Mouse (Mus musculus) midbrain, embryonic 14.5 days (tissue): ENCODE data around the gene Nrm. TPM values are rescaled to one million over a fixed set of nuclear protein-coding genes. Genes with fewer than 3 reads are reported as not detected.
A peak's percentile ranks its signal among the peaks of the same experiment; 100 is the strongest.

ENCODE experiments used
- ATAC-seq: fragments of 200-750 bp; cut with Nextera tagmentation; 2 replicates; pipeline ENCODE4 v1.8.0; 2017; ENCODE audit warnings: moderate number of reproducible peaks, moderate library complexity; ENCODE audit not compliant: low FRiP score, low TSS enrichment
- DNase-seq: peaks from one replicate; pipeline ENCODE4 v3.0.0-alpha.2; 2015
- H3K27ac ChIP-seq: fragments of 300-500 bp; sonication (generic); replicated peaks from 2 replicates; pipeline ENCODE4 v1.5.1; 2014; ENCODE audit warnings: mild to moderate bottlenecking, low read depth, low read length, moderate library complexity
- H3K27me3 ChIP-seq: fragments of 300-500 bp; sonication (generic); 2 replicates; pipeline ENCODE4 v1.6.1; 2014; ENCODE audit warnings: low read length, control low read depth, mixed read lengths; ENCODE audit not compliant: control insufficient read depth, insufficient read depth
- H3K36me3 ChIP-seq: fragments of 300-500 bp; sonication (generic); 2 replicates; pipeline ENCODE4 v1.6.1; 2014; ENCODE audit warnings: low read length, control low read depth; ENCODE audit not compliant: control insufficient read depth, insufficient read depth
- H3K4me1 ChIP-seq: fragments of 300-500 bp; sonication (generic); 2 replicates; pipeline ENCODE4 v1.6.1; 2014; ENCODE audit warnings: mild to moderate bottlenecking, antibody characterized with exemption, low read length, control low read depth; ENCODE audit not compliant: control insufficient read depth, insufficient read depth
- H3K4me2 ChIP-seq: fragments of 300-500 bp; sonication (generic); 2 replicates; pipeline ENCODE4 v1.6.1; 2014; ENCODE audit warnings: mild to moderate bottlenecking, low read length, moderate library complexity
- H3K4me3 ChIP-seq: fragments of 300-500 bp; sonication (generic); replicated peaks from 2 replicates; pipeline ENCODE4 v1.5.1; 2014; ENCODE audit warnings: low read depth, low read length
- H3K9ac ChIP-seq: fragments of 300-500 bp; sonication (generic); replicated peaks from 2 replicates; pipeline ENCODE4 v1.6.1; 2014; ENCODE audit warnings: mild to moderate bottlenecking, low read length, moderate library complexity
- H3K9me3 ChIP-seq: fragments of 300-500 bp; sonication (generic); 2 replicates; pipeline ENCODE4 v1.6.1; 2016; ENCODE audit warnings: low read length, control low read depth, mixed read lengths; ENCODE audit not compliant: control insufficient read depth
- WGBS: fragments of 180-500 bp; shearing (Covaris S2); extraction: QIAGEN DNeasy Blood & Tissue Kit; methylation state at CpG from one replicate; pipeline ENCODE4 v1.1.7; 2014; 5-methylcytosine and 5-hydroxymethylcytosine counted together
- polyA plus RNA-seq: library from polyadenylated mRNA; unstranded; fragments of >200 nt; fragmentation: Nextera tagmentation; extraction: Ambion mirVana; gene quantifications from 2 replicates; pipeline ENCODE4 v1.2.1, GENCODE M21; 2014

The Nrm gene
- polyA plus RNA-seq, 1 experiment from 2014 or later, result 20.2 TPM

DNA sequence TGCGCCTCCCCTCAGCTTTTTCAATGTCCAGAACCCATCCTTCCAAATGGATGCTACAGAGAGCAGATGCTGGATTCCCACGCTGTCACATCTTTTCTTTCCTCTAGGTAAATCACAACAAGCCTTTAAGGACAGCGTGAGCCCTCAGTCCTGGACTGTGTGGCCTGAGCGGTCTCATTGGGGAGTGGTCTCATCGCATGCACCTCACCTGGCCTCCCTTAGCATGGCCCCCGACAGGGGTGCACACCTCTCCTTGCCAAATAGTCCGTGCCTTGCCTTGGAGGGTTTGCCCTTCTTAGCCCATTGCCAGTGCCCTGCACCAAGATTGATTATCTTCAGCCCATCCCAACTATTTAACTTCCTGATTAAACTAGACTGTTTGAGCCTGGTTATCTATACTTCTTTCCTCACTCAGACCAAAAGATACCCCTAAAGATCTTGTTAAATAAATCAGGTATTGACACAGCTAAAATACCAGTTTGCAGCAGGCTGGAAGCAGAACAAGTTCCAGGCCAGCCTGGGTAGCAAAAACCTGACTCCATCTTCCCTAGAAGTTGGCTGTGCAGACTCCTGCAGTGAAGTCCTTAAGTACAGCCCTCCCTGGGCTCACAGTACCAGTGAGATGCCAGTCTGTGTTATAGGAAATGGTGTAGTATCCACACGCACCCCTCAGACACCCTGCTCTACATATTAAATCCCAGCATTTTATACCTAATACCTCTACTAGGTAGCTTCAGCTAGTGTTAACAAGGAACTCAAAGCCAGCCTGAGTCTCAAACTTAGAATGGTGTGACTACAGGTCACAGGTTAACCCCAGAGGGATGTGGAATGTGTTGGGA, 28.5 kb upstream of the Nrm start:
- Histone ChIP-seq H3K4me1 (peaks cover 24% of the 10 kb centered on the region), H3K4me3 (no peak overlapping the region), H3K27me3 (no peaks in the 10 kb centered on the region), H3K9me3 (no peaks in the 10 kb centered on the region), H3K36me3 (peaks cover 75% of the 10 kb centered on the region), H3K4me2 (no peak overlapping the region), H3K9ac (no peak overlapping the region), H3K27ac (no peak overlapping the region)
- no peak for DNase-seq
- 66% methylated on average over 8 of the region's 8 CpGs for WGBS
- no peak for ATAC-seq

DNA sequence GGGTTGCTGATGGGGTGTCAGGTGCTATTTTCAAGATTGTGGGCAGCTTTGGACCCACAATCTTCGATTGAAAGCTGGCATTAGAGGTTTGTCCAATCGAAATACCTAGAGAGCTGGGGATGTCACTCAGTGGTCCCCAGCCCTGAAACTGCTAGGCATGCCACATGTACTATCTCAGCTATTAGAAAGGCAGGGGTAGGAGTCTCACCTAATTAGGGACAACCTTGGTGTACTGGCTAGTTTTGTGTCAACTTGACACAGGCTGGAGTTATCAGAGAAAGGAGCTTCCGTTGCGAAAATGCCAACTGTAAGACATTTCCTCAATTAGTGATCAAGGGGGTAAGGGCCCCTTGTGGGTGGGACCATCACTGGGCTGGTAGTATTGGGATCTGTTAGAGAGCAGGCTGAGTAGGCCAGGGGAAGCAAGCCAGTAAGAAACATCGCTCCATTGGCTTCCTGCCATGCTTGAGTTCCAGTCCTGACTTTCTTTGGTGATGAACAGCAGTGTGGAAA, 27.8 kb upstream of the Nrm start:
- H3K4me2 ChIP-seq, result peak overlapping the region; percentile 82; the same call in 1 of the 2 replicates
- H3K27ac ChIP-seq, result no peak overlapping the region
- H3K4me1 ChIP-seq, result peaks cover 24% of the 10 kb centered on the region
- H3K4me3 ChIP-seq, result no peak overlapping the region
- H3K36me3 ChIP-seq, result peaks cover 69% of the 10 kb centered on the region
- WGBS, result 27% methylated on average over 5 of the region's 5 CpGs
- DNase-seq, result no peak
- no peaks in the 10 kb centered on the region for H3K9me3 ChIP-seq
- no peaks in the 10 kb centered on the region for H3K27me3 ChIP-seq
- 0 out of 2 replicates have a peak overlapping the region, but pooled peaks have one; percentile 9 for H3K9ac ChIP-seq
- no peak for ATAC-seq

DNA sequence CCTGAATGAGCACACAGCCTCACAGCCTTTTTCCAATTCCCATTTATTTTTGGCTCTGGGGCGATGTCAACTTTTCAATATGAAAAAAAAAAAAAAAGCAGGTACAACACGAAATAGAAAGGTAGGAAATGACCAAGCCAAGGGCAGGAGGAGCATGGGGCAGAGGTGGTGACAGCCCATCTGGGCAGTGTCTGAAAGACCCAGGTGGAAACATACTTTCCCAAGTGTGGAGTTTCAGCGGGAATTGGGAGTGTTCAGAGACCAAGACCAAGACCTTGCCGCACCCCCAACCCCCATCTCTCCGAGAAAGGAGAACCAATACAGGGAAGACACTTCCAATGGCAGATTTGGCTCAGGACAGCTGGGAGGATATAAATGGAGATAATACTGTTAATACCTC, 27.2 kb upstream of the Nrm start:
- peak overlapping the region; percentile 82 for H3K4me2 ChIP-seq
- no peaks in the 10 kb centered on the region for H3K27me3 ChIP-seq
- H3K36me3 ChIP-seq, result peaks cover 64% of the 10 kb centered on the region
- H3K4me3 ChIP-seq, result peak overlapping the region; percentile 10
- no peak overlapping the region for H3K27ac ChIP-seq
- no peak overlapping the region; the same call in 1 of the 2 replicates for H3K9ac ChIP-seq
- peaks cover 24% of the 10 kb centered on the region for H3K4me1 ChIP-seq
- H3K9me3 ChIP-seq, result no peaks in the 10 kb centered on the region
- 68% methylated on average over 5 of the region's 5 CpGs for WGBS
- ATAC-seq (no peak), DNase-seq (no peak)

DNA sequence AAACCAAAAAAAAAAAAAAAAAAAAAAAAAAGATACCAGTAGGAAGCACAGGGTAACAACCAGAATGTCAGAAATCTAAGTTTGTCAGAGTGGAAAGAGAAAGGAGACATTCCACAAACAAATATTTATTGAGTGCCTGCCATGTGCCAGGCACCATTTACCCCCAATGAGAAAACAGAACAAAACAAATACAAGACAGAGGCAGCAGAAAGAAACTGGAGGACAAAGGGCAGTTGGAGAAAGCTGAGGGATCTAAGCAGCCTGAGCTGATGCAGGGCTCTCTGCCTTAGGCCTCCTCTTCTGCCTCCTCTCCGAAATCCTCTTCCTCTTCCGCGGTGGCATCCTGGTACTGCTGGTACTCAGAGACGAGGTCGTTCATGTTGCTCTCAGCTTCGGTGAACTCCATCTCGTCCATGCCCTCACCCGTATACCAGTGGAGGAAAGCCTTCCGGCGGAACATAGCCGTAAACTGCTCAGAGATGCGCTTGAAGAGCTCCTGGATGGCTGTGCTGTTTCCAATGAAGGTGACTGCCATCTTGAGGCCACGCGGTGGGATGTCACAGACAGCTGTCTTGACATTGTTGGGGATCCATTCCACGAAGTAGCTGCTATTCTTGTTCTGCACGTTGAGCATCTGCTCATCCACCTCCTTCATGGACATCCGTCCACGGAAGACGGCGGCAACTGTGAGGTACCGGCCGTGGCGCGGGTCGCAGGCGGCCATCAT, 26.3 kb upstream of the Nrm start:
- Histone ChIP-seq H3K9me3 (no peaks in the 10 kb centered on the region), H3K4me1 (peaks cover 30% of the 10 kb centered on the region), H3K36me3 (peaks cover 63% of the 10 kb centered on the region), H3K27me3 (no peaks in the 10 kb centered on the region), H3K9ac (peak overlapping the region; percentile 34), H3K27ac (peak overlapping the region; percentile 14; the same call in 1 of the 2 replicates), H3K4me2 (peak overlapping the region; percentile 82), H3K4me3 (peak overlapping the region; percentile 64)
- 76% methylated on average over 26 of the region's 26 CpGs for WGBS
- DNase-seq (peak; percentile 47), ATAC-seq (no peak)

DNA sequence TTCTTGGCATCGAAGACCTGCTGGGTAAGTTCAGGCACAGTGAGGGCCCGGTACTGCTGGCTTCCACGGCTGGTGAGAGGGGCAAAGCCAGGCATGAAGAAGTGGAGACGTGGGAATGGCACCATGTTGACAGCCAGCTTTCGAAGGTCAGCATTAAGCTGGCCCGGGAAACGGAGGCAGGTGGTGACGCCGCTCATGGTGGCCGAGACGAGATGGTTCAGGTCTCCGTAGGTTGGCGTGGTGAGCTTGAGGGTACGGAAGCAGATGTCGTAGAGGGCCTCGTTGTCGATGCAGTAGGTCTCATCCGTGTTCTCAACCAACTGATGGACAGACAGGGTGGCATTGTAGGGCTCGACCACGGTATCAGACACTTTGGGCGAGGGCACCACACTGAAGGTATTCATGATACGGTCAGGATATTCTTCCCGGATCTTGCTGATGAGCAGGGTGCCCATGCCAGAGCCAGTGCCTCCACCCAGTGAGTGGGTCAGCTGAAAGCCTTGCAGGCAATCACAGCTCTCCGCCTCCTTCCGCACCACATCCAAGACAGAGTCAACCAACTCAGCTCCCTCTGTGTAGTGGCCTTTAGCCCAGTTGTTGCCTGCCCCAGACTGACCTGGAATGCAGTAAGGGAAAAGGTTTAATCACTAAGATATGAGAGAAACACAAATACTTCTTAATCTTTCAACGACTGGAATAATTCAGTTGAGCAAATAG, 25.5 kb upstream of the Nrm start:
- ATAC-seq (no peak), DNase-seq (no peak)
- 74% methylated on average over 26 of the region's 26 CpGs for WGBS
- H3K27me3 ChIP-seq, result no peaks in the 10 kb centered on the region
- H3K4me2 ChIP-seq, result peak overlapping the region; percentile 82
- no peaks in the 10 kb centered on the region for H3K9me3 ChIP-seq
- H3K36me3 ChIP-seq, result peaks cover 60% of the 10 kb centered on the region
- H3K27ac ChIP-seq, result no peak overlapping the region
- H3K9ac ChIP-seq, result peak overlapping the region; percentile 97; the same call in 1 of the 2 replicates
- peak overlapping the region; percentile 64 for H3K4me3 ChIP-seq
- peaks cover 28% of the 10 kb centered on the region for H3K4me1 ChIP-seq

DNA sequence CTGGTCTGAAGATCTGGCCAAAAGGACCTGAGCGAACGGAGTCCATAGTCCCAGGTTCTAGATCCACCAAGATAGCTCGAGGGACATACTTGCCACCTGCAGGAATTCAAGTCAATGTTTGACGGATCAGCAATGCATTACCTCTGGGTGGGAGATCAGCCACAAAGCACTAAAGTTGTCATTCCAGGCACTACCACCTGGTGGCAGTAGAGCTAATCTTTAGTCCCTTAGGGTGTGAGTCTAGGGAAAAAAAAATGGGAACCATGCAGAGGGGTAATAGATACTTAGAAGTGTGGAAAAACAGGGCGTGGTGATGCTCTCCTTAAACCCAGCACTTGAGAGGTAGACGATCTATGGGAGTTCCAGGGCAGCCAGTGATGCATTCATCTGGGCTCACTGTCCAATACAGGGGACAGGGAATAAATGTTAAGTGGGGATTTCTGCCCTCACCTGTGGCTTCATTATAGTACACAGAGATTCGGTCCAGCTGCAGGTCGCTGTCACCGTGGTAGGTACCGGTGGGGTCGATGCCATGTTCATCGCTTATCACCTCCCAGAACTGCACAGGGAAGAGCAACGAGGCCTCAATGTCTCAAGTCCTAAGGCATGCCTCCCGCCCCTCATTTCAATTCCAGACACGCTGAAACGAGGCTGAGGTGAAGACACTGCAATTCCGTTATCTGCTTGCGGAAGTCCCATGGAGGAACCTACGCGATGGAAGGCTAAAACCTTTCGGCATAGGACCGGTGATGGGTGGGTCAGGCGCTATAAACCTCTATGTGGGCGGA, 24.7 kb upstream of the Nrm start:
- H3K9ac ChIP-seq, result peak overlapping the region; percentile 97
- peaks cover 54% of the 10 kb centered on the region for H3K36me3 ChIP-seq
- H3K4me3 ChIP-seq, result peak overlapping the region; percentile 64
- peak overlapping the region; percentile 95 for H3K27ac ChIP-seq
- H3K27me3 ChIP-seq, result no peaks in the 10 kb centered on the region
- peak; percentile 96 for DNase-seq
- peaks cover 28% of the 10 kb centered on the region for H3K4me1 ChIP-seq
- H3K4me2 ChIP-seq, result peak overlapping the region; percentile 82
- no peak for ATAC-seq
- H3K9me3 ChIP-seq, result no peaks in the 10 kb centered on the region
- WGBS, result 8% methylated on average over 24 of the region's 24 CpGs

DNA sequence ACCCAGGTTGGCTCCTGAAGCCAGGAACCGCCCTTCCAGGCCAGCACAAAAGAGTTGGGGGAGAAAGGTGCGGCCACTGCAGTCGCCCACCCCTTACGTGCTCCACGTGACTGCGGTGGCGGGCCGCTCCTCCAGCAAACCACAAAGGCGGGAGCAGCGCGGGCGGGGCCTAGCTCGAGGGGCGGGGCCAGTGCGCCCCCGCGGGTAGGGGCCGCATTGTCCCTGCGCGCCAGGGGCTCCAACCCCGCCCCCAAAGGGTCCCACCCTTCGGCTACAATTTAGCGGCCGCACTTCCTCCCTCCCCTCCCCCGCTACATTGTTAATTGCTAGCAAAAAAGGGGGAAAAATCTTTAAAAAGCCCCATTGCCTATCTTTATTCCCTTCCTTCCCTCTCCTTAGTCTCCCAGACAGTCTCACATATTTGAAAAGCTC, 24.1 kb upstream of the Nrm start:
- no peaks in the 10 kb centered on the region for H3K9me3 ChIP-seq
- peak overlapping the region; percentile 95 for H3K27ac ChIP-seq
- H3K4me1 ChIP-seq, result peaks cover 30% of the 10 kb centered on the region
- H3K4me2 ChIP-seq, result peak overlapping the region; percentile 82
- H3K27me3 ChIP-seq, result no peaks in the 10 kb centered on the region
- ATAC-seq (peak; percentile 46), DNase-seq (peak; percentile 95)
- H3K36me3 ChIP-seq, result peaks cover 48% of the 10 kb centered on the region
- under 1% methylated on average over 24 of the region's 25 CpGs for WGBS
- H3K4me3 ChIP-seq, result peak overlapping the region; percentile 64
- H3K9ac ChIP-seq, result peak overlapping the region; percentile 97
